ENCODE assay signal across 12 mouse cellular contexts in genomic region chr11:67581549-67581948, GRCm38 (mm10).
DNase-seq lines count a peak whose midpoint lies in the region; ATAC-seq lines count a peak whose summit lies in the region.
"Had no signal": no experiment of that assay in that cellular context is flagged by ENCODE, and none has a peak within 500 bp of the region (broad histone marks: within the 10 kb centered on the region; RNA-seq: fewer than 3 reads in every experiment).

No protein-coding gene starts in this region.

- DNase-seq in heart, embryonic 10.5 days (ENCODE audit: low spot score) = peak; percentile 75
- DNase-seq in urinary bladder, postnatal 25 days (ENCODE audit: low spot score) = peak; percentile 16
- no peak for DNase-seq in urinary bladder, postnatal 10 days (ENCODE audit: low spot score)
- DNase-seq in lung, postnatal 36 days = peak; percentile 35
- DNase-seq in left cerebral cortex, postnatal 25 days (ENCODE audit: low spot score in 2 of 2) = no peak
- no peak for DNase-seq in spleen, postnatal 4 days (ENCODE audit: low spot score in 2 of 2)
- DNase-seq: cerebellum, postnatal 36 days had no signal

- intact Hi-C loops in left cerebral cortex, postnatal 25 days (cut with DNase I) = no loop called here

- ATAC-seq in heart, embryonic 12.5 days (ENCODE audit: insufficient number of reproducible peaks, low FRiP score) = no peak
- ATAC-seq in monocyte, adult 5-6 weeks (replicated peaks; ENCODE audit: insufficient number of reproducible peaks, low FRiP score, low TSS enrichment, poor library complexity, severe bottlenecking) = no peak

- H3K9ac ChIP-seq in heart, embryonic 12.5 days = no peak overlapping the region
- H3K9ac ChIP-seq: midbrain, embryonic 12.5 days had no signal

- no peak overlapping the region for H3K4me2 ChIP-seq in heart, embryonic 12.5 days
- H3K4me2 ChIP-seq: midbrain, embryonic 12.5 days had no signal

- H3K36me3 ChIP-seq in heart, embryonic 10.5 days = no peaks in the 10 kb centered on the region
- H3K36me3 ChIP-seq in heart, embryonic 12.5 days = no peaks in the 10 kb centered on the region
- H3K36me3 ChIP-seq: midbrain, embryonic 12.5 days had no signal

- H3K4me3 ChIP-seq in heart, embryonic 10.5 days = no peak overlapping the region
- H3K4me3 ChIP-seq in heart, embryonic 12.5 days = no peak overlapping the region
- H3K4me3 ChIP-seq: heart, adult 2 months; layer of hippocampus, adult 2 months; midbrain, embryonic 12.5 days had no signal

- 39% methylated on average over 7 of the region's 7 CpGs for whole genome bisulfite sequencing in heart, embryonic 10.5 days
- WGBS in heart, embryonic 12.5 days = 41% methylated on average over 7 of the region's 7 CpGs

- H3K27me3 ChIP-seq in heart, embryonic 10.5 days (ENCODE audit: insufficient read depth, poor library complexity, severe bottlenecking) = no peaks in the 10 kb centered on the region
- H3K27me3 ChIP-seq in heart, embryonic 12.5 days (replicated peaks) = no peaks in the 10 kb centered on the region
- H3K27me3 ChIP-seq: midbrain, embryonic 12.5 days had no signal

- H3K27ac ChIP-seq in heart, embryonic 10.5 days = no peak overlapping the region
- no peak overlapping the region for H3K27ac ChIP-seq in heart, embryonic 12.5 days (ENCODE audit: poor library complexity, severe bottlenecking)
- H3K27ac ChIP-seq: heart, adult 2 months; layer of hippocampus, adult 2 months; midbrain, embryonic 12.5 days had no signal

- H3K9me3 ChIP-seq in heart, embryonic 10.5 days = no peaks in the 10 kb centered on the region
- no peaks in the 10 kb centered on the region for H3K9me3 ChIP-seq in heart, embryonic 12.5 days (replicated peaks)
- H3K9me3 ChIP-seq: midbrain, embryonic 12.5 days had no signal

- peaks cover 45% of the 10 kb centered on the region for H3K4me1 ChIP-seq in heart, embryonic 10.5 days
- H3K4me1 ChIP-seq in heart, embryonic 12.5 days (replicated peaks) = peaks cover 51% of the 10 kb centered on the region
- H3K4me1 ChIP-seq: midbrain, embryonic 12.5 days had no signal

Comparison
In these comparisons a context has a peak if more than half of its experiments do, and no peak if none do; other contexts are left out.
1. DNase-seq: peak in heart, embryonic 10.5 days (single experiment), urinary bladder, postnatal 25 days (single experiment) and lung, postnatal 36 days (single experiment); none in urinary bladder, postnatal 10 days (single experiment), left cerebral cortex, postnatal 25 days (0 of 2) and spleen, postnatal 4 days (0 of 2).